Mouse (Mus musculus) cortical plate, adult 2 months (tissue): ENCODE data around the gene Frem2.

Experiments
- CTCF ChIP-seq: fragments of 200-500 bp; IDR thresholded peaks from 2 replicates; pipeline ENCODE4 v1.5.1; 2011; ENCODE audit warnings: mild to moderate bottlenecking, control low read depth, low read length; ENCODE audit not compliant: insufficient read depth; ENCODE audit errors: extremely low read depth
- POLR2A ChIP-seq: fragments of 200-500 bp; IDR thresholded peaks from 2 replicates; pipeline ENCODE4 v1.6.1; 2011; ENCODE audit warnings: mild to moderate bottlenecking, low read length, control low read depth; ENCODE audit not compliant: insufficient read depth; ENCODE audit errors: extremely low read depth

- TF ChIP-seq POLR2A (no peak), CTCF (no peak)
Measured at GRCm38 (mm10) chr3:53486996-53487576, 170.1 kb downstream of the Frem2 start.
